Mouse (Mus musculus) layer of hippocampus, adult 2 months (tissue): ENCODE measurements around the gene Grin1. TPM values are rescaled to one million over a fixed set of nuclear protein-coding genes. Genes with fewer than 3 reads are reported as not detected.
A peak's percentile ranks its signal among the peaks of the same experiment; 100 is the strongest.

Source experiments
- DNase-seq, 2 experiments: peaks; one replicate each; pipeline ENCODE4 v3.0.0; 2022; ENCODE audit warnings: low spot score in 2 of 2
- H3K27ac ChIP-seq: fragments of 200-600 bp; 2 replicates; pipeline ENCODE4 v1.8.1; 2022
- H3K4me3 ChIP-seq: fragments of 200-600 bp; 2 replicates; pipeline ENCODE4 v1.8.1; 2022; ENCODE audit warnings: mild to moderate bottlenecking
- CTCF ChIP-seq: fragments of 200-600 bp; conservative IDR thresholded peaks from 2 replicates; pipeline ENCODE4 v1.8.1; 2022; ENCODE audit warnings: antibody characterized with exemption, mild to moderate bottlenecking, moderate library complexity
- total RNA-seq, 2 experiments: library from RNA; stranded (reverse); gene quantifications; 2 replicates each; pipeline ENCODE4 v1.2.3; 2021

Grin1 gene
- total RNA-seq, 2 experiments from 2014 or later = 443 to 449 TPM

DNA sequence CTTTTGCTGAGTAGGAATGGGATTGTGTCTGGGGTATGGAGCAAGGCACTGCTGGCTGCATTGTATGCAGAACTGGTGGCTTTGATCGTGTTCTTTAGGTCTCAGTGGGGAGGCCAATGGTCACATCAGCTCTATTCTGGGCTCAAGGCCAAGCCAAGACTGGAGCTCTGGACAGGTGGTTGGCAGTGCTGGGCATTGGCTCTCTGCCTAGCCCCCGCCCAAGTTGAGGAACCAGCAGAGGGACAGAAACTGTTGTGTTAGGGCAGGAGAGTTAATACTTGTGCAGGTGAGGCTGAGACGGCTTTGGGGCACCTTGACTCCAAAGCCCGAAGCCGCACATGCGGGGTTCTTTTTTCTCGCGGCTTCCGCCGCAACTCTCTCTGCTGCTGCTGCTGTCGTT lies 29.3 kb downstream of the Grin1 start, which contains the start of gene Lrrc26:
Lrrc26 (plus strand) TSS at position 265 of the 400 bp plus-strand sequence.
- no peak for TF ChIP-seq CTCF
- peak within 1 kb of the TSS; percentile 92 for H3K27ac ChIP-seq
- H3K4me3 ChIP-seq = peak within 1 kb of the TSS; percentile 8; the same call in 1 of the 2 replicates
- peak in 1 of 2 experiments; percentile 3 for DNase-seq

DNA sequence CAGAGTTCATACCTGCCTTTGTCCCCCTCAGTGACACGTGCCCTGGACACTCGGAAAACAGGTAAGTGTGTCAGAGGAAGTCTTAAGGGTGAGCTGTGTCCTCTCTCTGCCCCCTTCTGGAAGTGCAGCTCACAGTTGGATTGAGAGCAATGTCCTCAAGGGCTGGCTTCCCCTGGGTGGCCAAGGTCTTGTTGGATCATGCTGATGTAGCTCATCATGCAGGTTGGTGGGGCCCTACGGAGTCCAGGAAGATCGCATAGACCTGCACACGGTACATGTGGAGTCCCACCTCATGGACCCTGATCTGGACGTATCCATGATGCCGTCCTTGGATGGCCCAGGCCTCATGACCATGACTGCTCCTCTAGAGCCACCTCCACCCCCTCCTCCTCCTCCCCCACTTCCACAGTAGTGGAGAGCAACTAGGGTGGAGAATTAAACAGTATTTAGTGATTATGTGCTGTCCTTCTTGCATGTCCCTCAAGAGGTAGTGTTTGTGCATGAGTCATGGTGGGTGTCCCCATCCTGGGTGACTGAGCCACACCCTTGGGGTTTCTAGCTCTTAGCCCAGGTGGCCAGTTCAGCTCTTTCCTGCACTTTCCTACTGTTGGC lies 30.1 kb downstream of the Grin1 start:
- Histone ChIP-seq H3K4me3 (no peak overlapping the region), H3K27ac (peak overlapping the region; percentile 92; the same call in 1 of the 2 replicates)
- TF ChIP-seq CTCF = no peak
- peak in 1 of 2 experiments; percentile 19 for DNase-seq

DNA sequence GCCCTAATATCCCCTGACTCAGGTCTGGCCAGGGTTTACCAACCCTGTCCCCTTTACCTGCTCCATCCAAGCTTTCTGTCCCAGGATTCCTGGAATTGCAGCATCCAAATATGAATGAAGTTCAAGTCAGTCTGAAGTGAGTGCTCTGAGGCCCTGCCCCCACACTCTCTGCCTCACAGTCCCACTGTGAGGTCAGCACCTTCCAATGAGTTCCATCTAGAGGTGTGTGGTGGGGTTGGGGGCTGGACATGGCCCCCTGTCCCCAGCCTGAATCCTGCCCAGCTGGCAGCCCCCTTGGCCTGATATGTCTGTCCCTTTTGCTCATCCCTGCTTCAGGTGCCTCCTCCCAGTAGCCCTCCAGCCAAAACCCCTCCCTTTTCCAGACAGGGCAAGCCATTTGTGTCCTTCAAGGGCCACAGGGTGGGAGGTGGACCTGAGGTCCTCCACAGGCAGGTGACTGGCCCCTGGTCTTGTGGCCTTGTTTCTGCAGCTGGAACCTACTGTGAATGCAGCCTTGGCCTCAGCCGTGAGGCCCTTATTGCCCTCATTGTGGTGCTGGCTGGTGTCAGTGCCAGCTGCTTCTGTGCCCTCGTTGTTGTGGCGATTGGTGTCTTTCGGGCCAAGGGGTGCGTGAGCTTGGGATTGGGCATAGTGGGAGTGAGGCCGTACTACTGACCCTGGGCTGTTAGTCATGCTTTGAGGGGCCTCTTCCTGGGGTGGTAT lies 30.9 kb downstream of the Grin1 start, which contains the start of gene Tmem210:
Tmem210 (plus strand) TSS at position 219 of the 723 bp plus-strand sequence.
- no peak for TF ChIP-seq CTCF
- peak within 1 kb of the TSS; percentile 92 for H3K27ac ChIP-seq

DNA sequence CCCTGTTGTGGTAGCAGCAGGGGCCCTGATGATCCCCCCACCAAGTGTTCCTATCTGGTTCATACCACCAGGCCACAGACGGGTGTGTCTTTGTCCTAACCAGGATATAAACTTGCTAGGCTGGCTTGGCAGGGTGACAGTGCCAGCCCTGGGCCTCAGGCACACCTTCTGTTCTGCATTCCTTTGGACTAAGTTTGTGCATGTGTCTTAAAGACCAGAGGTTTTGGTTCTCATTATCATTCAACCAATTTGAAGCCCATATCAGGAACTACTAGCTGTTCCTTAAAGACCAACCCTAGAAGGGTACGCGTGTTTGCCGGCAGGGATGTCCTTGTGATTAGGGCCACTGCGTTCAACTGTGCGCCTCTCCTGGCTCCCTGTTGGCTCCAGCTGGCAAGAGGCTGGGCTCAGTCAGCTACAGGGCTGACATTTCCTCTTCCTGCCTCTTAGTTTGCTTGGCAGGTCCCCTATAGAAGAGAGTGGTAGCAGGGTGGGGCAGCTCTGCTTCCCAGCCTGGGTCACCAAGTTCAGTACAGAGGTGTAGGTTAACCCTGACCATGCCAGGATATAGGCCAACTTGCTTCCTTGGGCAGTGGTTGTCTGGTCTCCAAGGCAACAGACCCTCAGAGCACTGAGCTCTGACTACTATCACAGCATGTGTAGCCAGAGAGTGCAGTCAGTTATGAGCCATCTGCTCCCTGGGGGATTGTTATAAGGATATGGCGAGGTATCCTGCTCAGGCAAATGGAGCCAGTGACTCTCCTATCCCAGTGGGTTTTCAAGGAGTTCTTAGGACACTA lies 31.9 kb downstream of the Grin1 start:
- Histone ChIP-seq H3K4me3 (no peak overlapping the region), H3K27ac (peak overlapping the region; percentile 92)
- no peak for TF ChIP-seq CTCF
- peak in 1 of 2 experiments; percentile 52 for DNase-seq

More for the DNA sequence above, 30.9 kb downstream of the Grin1 start, which contains the start of gene Tmem210:
- peak in 1 of 2 experiments; percentile 13 for DNase-seq
- no peak within 1 kb of the TSS for H3K4me3 ChIP-seq

DNA sequence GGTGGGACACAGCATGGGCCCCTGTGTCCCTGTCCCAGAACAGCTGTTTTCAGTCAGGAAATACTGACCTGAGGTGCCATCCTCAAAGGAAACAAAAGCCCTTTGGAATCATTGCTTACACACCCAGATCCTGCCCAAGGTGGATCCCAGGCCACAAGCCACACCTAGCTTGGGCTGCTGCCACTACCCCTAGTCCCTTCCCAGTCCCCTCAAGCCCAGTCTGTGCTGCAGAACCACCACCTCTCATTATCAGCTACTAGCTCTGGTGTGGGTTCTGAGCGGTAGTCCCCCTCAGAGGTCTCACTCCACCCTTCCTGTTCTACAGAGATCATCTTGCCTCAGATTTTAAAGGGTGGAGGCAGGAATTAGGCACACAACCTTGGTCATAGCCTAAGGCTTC lies 32.7 kb downstream of the Grin1 start:
- DNase-seq = no peak
- no peak for TF ChIP-seq CTCF
- peak overlapping the region; percentile 92 for H3K27ac ChIP-seq
- no peak overlapping the region for H3K4me3 ChIP-seq

DNA sequence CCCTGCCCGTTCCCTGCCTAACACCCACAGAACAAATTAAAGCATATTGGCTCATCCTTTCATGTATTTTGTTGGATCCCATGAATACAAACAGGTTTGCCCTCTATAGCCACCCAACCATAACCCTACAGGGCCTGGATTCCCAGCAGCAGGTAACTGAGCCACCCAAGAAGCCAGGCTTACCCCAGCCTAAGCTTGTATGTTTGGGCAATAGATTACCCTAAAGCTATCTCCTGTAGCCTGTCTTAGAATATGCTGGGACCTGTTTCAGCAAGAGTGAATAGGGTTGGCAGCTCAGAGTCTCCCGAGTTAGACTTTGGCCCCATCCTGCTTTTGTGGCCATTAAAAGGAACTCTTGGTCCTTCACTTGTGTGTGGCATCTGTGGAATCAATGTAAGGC lies 33.4 kb downstream of the Grin1 start:
- H3K4me3 ChIP-seq = no peak overlapping the region
- no peak for TF ChIP-seq CTCF
- DNase-seq = no peak
- peak overlapping the region; percentile 23; the same call in 1 of the 2 replicates for H3K27ac ChIP-seq

DNA sequence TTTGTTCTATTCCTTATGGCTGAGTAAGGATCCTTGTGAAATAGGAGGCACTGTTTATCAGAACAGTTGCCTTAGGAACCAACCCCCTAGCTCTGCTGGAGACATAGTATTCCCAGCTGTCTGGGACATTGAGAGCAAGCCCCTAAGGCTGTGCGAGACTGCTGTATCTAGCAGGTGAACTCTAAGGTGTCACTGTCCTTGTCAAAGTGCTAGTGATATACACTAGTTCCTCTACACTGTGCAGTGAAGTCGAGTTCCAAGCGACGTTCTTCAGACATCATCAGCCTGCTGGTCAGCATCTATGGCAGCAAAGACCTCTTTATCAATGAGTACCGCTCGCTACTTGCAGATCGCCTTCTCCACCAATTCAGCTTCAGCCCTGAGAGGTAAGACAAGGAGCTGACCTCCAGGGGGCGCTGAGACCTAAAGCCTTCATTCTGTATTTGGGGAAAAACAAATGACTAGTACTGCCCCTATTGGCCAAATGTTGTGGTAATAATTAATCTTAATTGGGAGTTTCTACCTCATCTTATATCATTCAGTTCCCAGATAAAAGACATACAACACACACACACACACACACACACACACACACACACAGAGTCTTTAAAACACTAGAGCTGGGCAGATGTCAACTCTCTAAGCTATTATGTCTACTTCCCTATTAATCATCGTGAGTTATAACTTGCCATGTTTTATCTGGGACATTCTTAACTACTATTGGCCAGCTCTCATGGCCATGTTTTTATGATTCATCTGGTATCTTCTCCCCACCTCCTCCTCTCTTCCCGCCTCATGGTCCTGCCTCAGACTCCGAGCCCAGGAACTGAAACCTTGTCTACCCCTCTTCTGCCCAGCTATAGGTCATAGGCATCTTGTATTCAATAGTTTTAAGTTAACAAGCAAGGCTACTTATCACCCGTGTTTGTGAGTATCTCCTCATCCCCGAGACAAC lies 39.8 kb downstream of the Grin1 start:
- Histone ChIP-seq H3K27ac (no peak overlapping the region), H3K4me3 (no peak overlapping the region)
- peak; percentile 86 to 90 for DNase-seq
- TF ChIP-seq CTCF = peak; percentile 91

DNA sequence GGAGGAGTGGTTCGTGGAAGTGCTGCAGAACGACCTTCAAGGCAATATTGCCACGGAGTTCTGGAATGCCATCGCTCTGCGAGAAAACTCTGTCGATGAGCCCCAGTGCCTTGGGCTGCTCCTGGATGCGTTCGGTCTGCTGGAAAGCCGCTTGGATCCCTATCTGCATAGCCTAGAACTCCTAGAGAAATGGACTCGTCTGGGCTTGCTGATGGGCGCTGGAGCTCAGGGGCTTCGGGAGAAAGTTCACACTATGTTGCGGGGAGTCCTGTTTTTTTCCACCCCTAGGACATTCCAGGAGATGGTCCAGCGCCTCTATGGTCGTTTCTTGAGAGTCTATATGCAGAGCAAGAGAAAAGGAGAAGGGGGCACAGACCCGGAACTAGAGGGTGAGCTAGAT lies 46.0 kb downstream of the Grin1 start:
- H3K27ac ChIP-seq = peak overlapping the region; percentile 89; the same call in 1 of the 2 replicates
- no peak for DNase-seq
- no peak for TF ChIP-seq CTCF
- peak overlapping the region; percentile 96 for H3K4me3 ChIP-seq

DNA sequence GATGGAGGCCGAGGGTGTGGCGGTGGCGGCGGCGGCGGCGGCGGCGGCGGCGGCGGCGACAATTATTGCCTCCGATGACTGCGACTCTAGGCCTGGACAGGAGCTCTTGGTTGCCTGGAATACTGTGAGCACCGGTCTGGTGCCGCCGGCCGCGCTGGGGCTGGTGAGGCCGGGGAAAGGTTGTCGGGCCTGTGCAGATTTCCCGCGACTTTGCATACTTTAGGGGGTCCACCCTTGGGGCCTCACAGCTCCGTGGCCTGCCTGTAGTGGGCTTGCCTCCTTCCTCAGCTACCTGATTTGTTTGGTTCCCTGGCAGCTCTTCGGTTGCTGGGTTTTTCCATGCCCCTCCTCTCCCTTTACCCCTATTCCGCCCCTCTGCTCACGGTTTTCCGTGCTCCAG lies 46.5 kb downstream of the Grin1 start:
- DNase-seq = no peak
- TF ChIP-seq CTCF = no peak
- Histone ChIP-seq H3K4me3 (peak overlapping the region; percentile 96), H3K27ac (peak overlapping the region; percentile 89)

DNA sequence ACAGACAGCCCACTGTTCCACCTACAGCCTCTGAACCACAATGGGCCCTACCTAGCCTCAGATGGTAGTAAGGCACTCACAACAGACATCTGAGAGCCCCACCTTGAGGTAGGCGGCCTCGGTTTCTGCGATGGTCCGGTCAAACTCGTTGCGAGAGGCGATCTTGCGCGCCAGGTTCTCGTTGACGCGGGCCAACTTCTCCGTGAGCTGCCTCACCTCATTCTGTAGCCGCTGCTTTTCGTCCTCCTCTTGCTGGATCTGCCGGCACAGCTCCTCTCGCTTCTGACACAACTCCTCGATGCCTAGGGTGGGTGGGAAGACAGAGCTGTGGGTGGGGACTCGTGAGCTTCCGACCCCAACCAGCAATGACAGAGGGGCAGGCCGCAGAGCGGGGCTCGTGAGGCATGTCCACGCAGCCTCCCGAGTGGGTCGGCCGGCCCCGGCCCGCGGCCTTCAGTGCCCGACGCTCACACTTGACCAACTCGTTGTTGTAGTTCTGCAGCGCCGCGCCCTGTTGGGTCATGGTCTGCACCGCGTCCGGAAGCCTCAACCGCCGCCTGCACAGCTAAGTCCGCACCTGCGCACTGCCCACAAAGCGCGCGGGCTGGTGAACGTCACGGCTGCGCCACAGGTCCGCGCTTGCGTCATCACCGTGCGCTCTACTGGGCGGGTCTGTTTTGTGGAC lies 47.0 kb downstream of the Grin1 start, which contains the start of the genes Ssna1 and Anapc2:
Ssna1 (minus strand) TSS at position 612 of the 685 bp plus-strand sequence.
Anapc2 (plus strand) TSS at position 652 of the 685 bp plus-strand sequence.
- Histone ChIP-seq H3K27ac (peak within 1 kb of the TSS; percentile 89), H3K4me3 (peak within 1 kb of the TSS; percentile 96)
- peak; percentile 60 for TF ChIP-seq CTCF
- peak; percentile 95 to 98 for DNase-seq

DNA sequence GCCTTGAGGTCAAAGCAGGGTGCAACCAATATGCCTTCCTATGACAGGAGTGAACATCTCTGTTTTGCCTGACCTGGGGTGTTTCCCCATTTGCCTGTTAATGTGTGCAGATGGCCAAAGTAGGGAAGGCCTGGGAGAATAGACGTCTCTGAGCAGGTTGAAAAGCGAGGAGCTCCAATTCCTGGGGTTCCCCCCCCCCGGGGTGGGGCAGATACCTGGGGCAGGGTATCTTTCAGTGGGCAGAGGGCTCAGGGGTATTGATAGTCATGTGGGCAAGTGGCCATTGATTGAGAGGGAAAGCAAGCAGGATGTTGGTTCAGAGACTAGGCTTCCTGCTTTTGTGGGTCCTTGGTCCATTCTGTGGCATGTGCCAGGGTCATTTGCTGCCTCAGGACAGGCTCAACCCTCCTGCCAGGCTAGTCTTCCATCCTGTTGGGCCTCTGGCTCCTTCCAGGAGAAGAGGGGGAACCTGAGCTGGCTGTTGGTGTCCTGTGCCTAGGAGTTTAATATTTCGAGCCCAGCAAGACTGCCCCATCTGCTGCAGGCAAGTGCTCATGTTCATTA lies 51.2 kb downstream of the Grin1 start:
- no peak overlapping the region; the same call in 1 of the 2 replicates for H3K4me3 ChIP-seq
- peak overlapping the region; percentile 88 for H3K27ac ChIP-seq
- no peak for DNase-seq
- no peak for TF ChIP-seq CTCF
